ENCODE assay signal across 14 mouse cellular contexts in the genomic region with DNA sequence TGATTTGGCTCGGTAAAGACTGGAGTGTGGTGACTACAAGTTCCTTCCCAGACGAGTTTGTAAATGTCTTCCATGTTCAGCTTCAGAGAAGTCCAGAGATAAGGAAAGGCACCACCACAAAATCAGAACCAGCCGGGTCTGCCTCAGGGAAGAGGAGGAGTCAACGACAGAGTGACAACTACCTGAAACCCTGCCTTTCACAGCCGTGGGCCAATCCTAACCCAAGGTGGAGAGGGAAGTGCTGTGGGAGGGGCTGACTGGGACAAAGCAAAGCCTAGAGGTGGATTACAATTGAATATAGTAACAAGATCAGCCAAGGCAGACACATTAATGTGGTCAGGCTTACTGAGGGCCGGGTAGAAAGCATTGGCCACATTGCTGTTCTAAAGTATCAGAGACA.
"Had no signal": no experiment of that assay in that cellular context is flagged by ENCODE, and none has a peak within 500 bp of the region (broad histone marks: within the 10 kb centered on the region; RNA-seq: fewer than 3 reads in every experiment).

No protein-coding gene starts in this region.

- DNase-seq: kidney, postnatal 10 days; kidney, postnatal 36 days; liver, embryonic 13.5 days; lung, adult 2 months; right cerebral cortex, adult 18-20 months; right cerebral cortex, postnatal 14 days; right cerebral cortex, postnatal 4 days; thymus, postnatal 25 days had no signal

- H3K36me3 ChIP-seq: liver, embryonic 13.5 days; midbrain, embryonic 12.5 days; midbrain, embryonic 15.5 days; neural tube, embryonic 12.5 days; neural tube, embryonic 15.5 days; stomach, embryonic 15.5 days had no signal

- H3K9me3 ChIP-seq: liver, embryonic 13.5 days; midbrain, embryonic 12.5 days; midbrain, embryonic 15.5 days; neural tube, embryonic 12.5 days; neural tube, embryonic 15.5 days; stomach, embryonic 15.5 days had no signal

- H3K4me2 ChIP-seq: liver, embryonic 13.5 days; midbrain, embryonic 12.5 days; midbrain, embryonic 15.5 days; neural tube, embryonic 12.5 days; neural tube, embryonic 15.5 days; stomach, embryonic 15.5 days had no signal

- H3K27ac ChIP-seq: liver, embryonic 13.5 days; macrophage; midbrain, embryonic 12.5 days; midbrain, embryonic 15.5 days; neural tube, embryonic 12.5 days; neural tube, embryonic 15.5 days; stomach, embryonic 15.5 days had no signal

- H3K27me3 ChIP-seq: liver, embryonic 13.5 days; midbrain, embryonic 12.5 days; midbrain, embryonic 15.5 days; neural tube, embryonic 12.5 days; neural tube, embryonic 15.5 days; stomach, embryonic 15.5 days had no signal

- H3K9ac ChIP-seq: liver, embryonic 13.5 days; midbrain, embryonic 12.5 days; midbrain, embryonic 15.5 days; neural tube, embryonic 12.5 days; neural tube, embryonic 15.5 days; stomach, embryonic 15.5 days had no signal

- ATAC-seq: midbrain, embryonic 15.5 days had no signal

- H3K4me1 ChIP-seq: liver, embryonic 13.5 days; stomach, embryonic 15.5 days had no signal

- H3K4me3 ChIP-seq: liver, embryonic 13.5 days; midbrain, embryonic 12.5 days; midbrain, embryonic 15.5 days; neural tube, embryonic 12.5 days; neural tube, embryonic 15.5 days; stomach, embryonic 15.5 days had no signal
